Mouse (Mus musculus) cerebellum, adult 8-10 months (tissue): ENCODE data around the gene Tm6sf1.

ENCODE experiments used
- DNase-seq: peaks from one replicate; pipeline ENCODE4 v3.0.0; 2022

Gene Tm6sf1

GRCm38 (mm10) chr7:81904094-81904493 lies 45.3 kb downstream of the Tm6sf1 start:
- DNase-seq = no peak

- no peak for DNase-seq
Measured at GRCm38 (mm10) chr7:81904926-81905325, 46.1 kb downstream of the Tm6sf1 start.

GRCm38 (mm10) chr7:81918316-81918715 lies 59.5 kb downstream of the Tm6sf1 start:
- DNase-seq = no peak

GRCm38 (mm10) chr7:81920314-81920713 lies 61.5 kb downstream of the Tm6sf1 start:
- DNase-seq = no peak

GRCm38 (mm10) chr7:81921379-81921952 lies 62.7 kb downstream of the Tm6sf1 start:
- DNase-seq = no peak

- no peak for DNase-seq
Measured at GRCm38 (mm10) chr7:81928998-81929397, 70.2 kb downstream of the Tm6sf1 start.

- DNase-seq = no peak
Measured at GRCm38 (mm10) chr7:81932521-81933045, 73.8 kb downstream of the Tm6sf1 start.

GRCm38 (mm10) chr7:81933061-81933600 lies 74.3 kb downstream of the Tm6sf1 start:
- DNase-seq = peak; percentile 19

- DNase-seq = peak; percentile 56
Measured at GRCm38 (mm10) chr7:81933601-81934266, 74.9 kb downstream of the Tm6sf1 start.
